Mouse (Mus musculus): Measurements from ENCODE around the gene Mcam. TPM values are rescaled to one million over a fixed set of nuclear protein-coding genes. Genes with fewer than 3 reads are reported as not detected.

Gene Mcam
- total and polyA plus RNA-seq, 2 experiments from 2014 or later: 4.4 to 14.6 TPM

DNA sequence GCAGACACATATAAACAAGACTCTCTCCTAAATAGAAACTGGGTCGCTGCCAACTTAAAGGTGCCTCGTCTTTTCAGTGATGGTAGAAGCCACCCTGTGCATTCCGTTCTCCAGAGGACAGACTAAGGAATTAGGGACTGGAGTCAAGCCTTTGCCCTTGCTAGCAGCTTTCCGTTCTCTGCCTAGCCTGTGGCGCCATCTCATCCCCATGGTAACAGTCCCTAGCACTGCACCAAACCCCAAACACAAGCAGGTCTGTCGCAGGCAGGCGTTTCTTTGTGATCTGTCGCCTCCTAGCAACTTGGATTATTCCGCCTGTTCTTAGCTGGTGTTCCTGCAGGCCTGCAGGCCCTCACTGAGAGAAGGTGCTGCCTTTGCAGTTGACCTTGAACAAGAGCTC lies 37.7 kb upstream of the Mcam start:
- peak; percentile 72 for DNase-seq (ENCODE audit: low spot score)
- 12% methylated on average over 9 of the region's 9 CpGs for WGBS
- ATAC-seq (ENCODE audit: low FRiP score): peak; percentile 67; the same call in 1 of the 2 replicates

DNA sequence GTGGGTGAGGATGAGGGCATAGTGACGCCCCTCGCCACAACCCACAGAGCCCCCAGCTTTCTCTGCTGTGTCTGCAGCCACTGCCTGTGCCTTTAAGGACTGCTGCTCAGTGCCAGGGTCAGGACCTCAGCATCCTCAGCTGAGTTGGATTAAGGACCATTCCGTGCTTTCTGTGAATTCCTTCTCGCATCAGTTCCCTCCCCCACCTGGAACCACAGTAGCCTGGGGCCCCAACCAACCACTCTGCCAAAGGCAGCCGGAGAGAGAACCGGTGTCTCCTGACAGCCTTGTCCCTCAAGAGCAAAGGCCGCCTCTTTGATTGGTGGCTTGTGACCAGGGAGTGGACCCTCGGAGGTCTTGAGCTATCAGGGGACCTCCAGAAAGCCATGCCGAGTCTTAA lies 32.8 kb upstream of the Mcam start, which contains the start of gene Mfrp:
Gene Mfrp, plus strand, starts transcription at position 240 of the 400 bp plus-strand sequence.
- no peak for TF ChIP-seq CTCF (IDR thresholded peaks at IDR 0.05)
- Histone ChIP-seq H3K27ac (ENCODE audit: low read depth, low read length) (no peak within 1 kb of the TSS), H3K36me3 (ENCODE audit: insufficient read depth, low read length) (no peaks in the 10 kb centered on the region; the same call in 1 of the 2 replicates), H3K4me2 (ENCODE audit: low read depth, low read length, poor library complexity, severe bottlenecking) (no peak within 1 kb of the TSS), H3K9ac (replicated peaks; ENCODE audit: low read length, poor library complexity, severe bottlenecking) (no peak within 1 kb of the TSS), H3K27me3 (ENCODE audit: insufficient read depth, low read length) (no peaks in the 10 kb centered on the region), H3K9me3 (ENCODE audit: low read length) (no peaks in the 10 kb centered on the region), H3K4me3 (ENCODE audit: low read depth, low read length) (no peak within 1 kb of the TSS), H3K4me1 (ENCODE audit: insufficient read depth, low read length) (peaks cover 4% of the 10 kb centered on the region; the same call in 1 of the 2 replicates)
- no peak for DNase-seq (ENCODE audit: low spot score)
- WGBS: 40% methylated on average over 9 of the region's 9 CpGs
- ATAC-seq (ENCODE audit: low FRiP score): no peak

More for the DNA sequence above, 37.7 kb upstream of the Mcam start:
- Histone ChIP-seq H3K4me2 (ENCODE audit: low read depth, low read length, poor library complexity, severe bottlenecking) (no peak overlapping the region), H3K27me3 (ENCODE audit: insufficient read depth, low read length) (no peaks in the 10 kb centered on the region), H3K4me1 (ENCODE audit: insufficient read depth, low read length) (peaks cover 6% of the 10 kb centered on the region; the same call in 1 of the 2 replicates), H3K9me3 (ENCODE audit: low read length) (no peaks in the 10 kb centered on the region), H3K9ac (replicated peaks; ENCODE audit: low read length, poor library complexity, severe bottlenecking) (no peak overlapping the region), H3K27ac (ENCODE audit: low read depth, low read length) (peak overlapping the region; percentile 59), H3K4me3 (ENCODE audit: low read depth, low read length) (no peak overlapping the region), H3K36me3 (ENCODE audit: insufficient read depth, low read length) (no peaks in the 10 kb centered on the region)
- 0 out of 2 replicates have a peak, but pooled peaks have one; percentile 8 for TF ChIP-seq CTCF (IDR thresholded peaks at IDR 0.05)

DNA sequence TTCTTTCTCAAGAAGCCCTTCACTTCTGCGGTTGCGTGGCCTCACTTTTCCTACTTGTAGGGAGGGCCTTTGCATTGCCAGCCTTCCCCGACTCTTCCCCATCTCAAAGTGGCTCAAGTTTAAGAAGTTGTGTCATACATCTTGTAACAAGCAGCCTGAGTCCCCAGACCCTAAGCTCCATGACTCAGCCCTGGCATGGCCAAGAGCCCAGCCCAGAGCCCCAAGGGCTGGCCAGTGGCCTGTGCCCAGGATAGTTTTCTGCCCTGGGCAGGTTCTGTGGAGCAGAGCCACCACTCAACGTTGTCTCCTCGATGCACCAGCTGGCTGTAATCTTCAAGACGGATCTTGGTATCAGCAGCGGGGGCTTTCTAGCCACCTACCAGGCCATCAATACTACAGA lies 29.4 kb upstream of the Mcam start:
- DNase-seq (ENCODE audit: low spot score) (no peak), ATAC-seq (ENCODE audit: low FRiP score) (no peak)
- H3K4me3 ChIP-seq (ENCODE audit: low read depth, low read length): no peak overlapping the region
- no peak overlapping the region for H3K9ac ChIP-seq (replicated peaks; ENCODE audit: low read length, poor library complexity, severe bottlenecking)
- H3K27ac ChIP-seq (ENCODE audit: low read depth, low read length): no peak overlapping the region
- H3K27me3 ChIP-seq (ENCODE audit: insufficient read depth, low read length): no peaks in the 10 kb centered on the region
- no peak overlapping the region for H3K4me2 ChIP-seq (ENCODE audit: low read depth, low read length, poor library complexity, severe bottlenecking)
- peaks cover 6% of the 10 kb centered on the region; the same call in 1 of the 2 replicates for H3K4me1 ChIP-seq (ENCODE audit: insufficient read depth, low read length)
- H3K9me3 ChIP-seq (ENCODE audit: low read length): no peaks in the 10 kb centered on the region
- H3K36me3 ChIP-seq (ENCODE audit: insufficient read depth, low read length): no peaks in the 10 kb centered on the region; the same call in 1 of the 2 replicates
- WGBS: 91% methylated on average over 7 of the region's 7 CpGs
- TF ChIP-seq CTCF (IDR thresholded peaks at IDR 0.05): no peak

DNA sequence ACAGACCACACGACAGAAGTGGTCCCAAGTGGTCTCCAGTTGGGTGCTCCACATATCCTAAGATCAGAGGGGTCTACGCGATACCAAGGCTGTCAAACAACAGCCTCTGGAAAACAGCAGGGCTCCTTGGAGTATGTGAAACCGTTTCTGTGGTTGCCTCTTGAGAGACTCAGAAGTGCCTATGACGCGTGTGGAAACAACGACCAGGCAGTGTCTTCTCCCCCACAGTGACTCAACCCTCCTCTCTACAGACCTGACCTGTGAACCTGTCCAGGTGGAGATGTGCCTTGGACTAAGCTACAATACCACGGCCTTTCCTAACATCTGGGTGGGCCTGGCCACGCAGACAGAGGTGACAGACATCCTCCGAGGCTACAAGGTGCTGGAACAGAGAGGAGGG lies 28.5 kb upstream of the Mcam start:
- Histone ChIP-seq H3K4me1 (ENCODE audit: insufficient read depth, low read length) (peaks cover 6% of the 10 kb centered on the region; the same call in 1 of the 2 replicates), H3K4me3 (ENCODE audit: low read depth, low read length) (no peak overlapping the region), H3K36me3 (ENCODE audit: insufficient read depth, low read length) (no peaks in the 10 kb centered on the region; the same call in 1 of the 2 replicates), H3K9me3 (ENCODE audit: low read length) (no peaks in the 10 kb centered on the region), H3K9ac (replicated peaks; ENCODE audit: low read length, poor library complexity, severe bottlenecking) (no peak overlapping the region), H3K4me2 (ENCODE audit: low read depth, low read length, poor library complexity, severe bottlenecking) (no peak overlapping the region), H3K27me3 (ENCODE audit: insufficient read depth, low read length) (no peaks in the 10 kb centered on the region), H3K27ac (ENCODE audit: low read depth, low read length) (no peak overlapping the region)
- no peak for TF ChIP-seq CTCF (IDR thresholded peaks at IDR 0.05)
- DNase-seq (ENCODE audit: low spot score) (no peak), ATAC-seq (ENCODE audit: low FRiP score) (no peak)
- WGBS: 88% methylated on average over 10 of the region's 10 CpGs

DNA sequence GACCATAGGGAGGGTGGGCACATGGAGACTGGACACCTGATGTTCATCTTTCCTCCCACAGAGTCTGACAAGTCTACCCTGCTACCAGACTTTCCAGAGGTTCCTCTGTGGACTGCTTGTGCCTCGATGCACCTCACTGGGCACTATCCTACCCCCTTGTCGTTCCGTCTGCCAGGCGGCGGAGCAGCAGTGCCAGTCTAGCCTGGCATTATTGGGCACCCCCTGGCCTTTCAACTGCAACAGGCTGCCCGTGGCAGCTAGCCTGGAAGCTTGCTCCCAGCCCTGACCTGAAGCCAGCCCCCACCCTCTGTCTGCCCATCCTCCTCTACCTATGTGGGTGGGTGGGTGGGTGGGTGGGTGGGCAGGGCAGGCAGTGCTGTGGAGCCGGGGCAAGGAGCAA lies 28.1 kb upstream of the Mcam start:
- TF ChIP-seq CTCF (IDR thresholded peaks at IDR 0.05): no peak
- Histone ChIP-seq H3K4me2 (ENCODE audit: low read depth, low read length, poor library complexity, severe bottlenecking) (no peak overlapping the region), H3K4me3 (ENCODE audit: low read depth, low read length) (no peak overlapping the region), H3K9me3 (ENCODE audit: low read length) (no peaks in the 10 kb centered on the region), H3K36me3 (ENCODE audit: insufficient read depth, low read length) (no peaks in the 10 kb centered on the region; the same call in 1 of the 2 replicates), H3K9ac (replicated peaks; ENCODE audit: low read length, poor library complexity, severe bottlenecking) (no peak overlapping the region), H3K27me3 (ENCODE audit: insufficient read depth, low read length) (no peaks in the 10 kb centered on the region), H3K4me1 (ENCODE audit: insufficient read depth, low read length) (peaks cover 6% of the 10 kb centered on the region; the same call in 1 of the 2 replicates), H3K27ac (ENCODE audit: low read depth, low read length) (no peak overlapping the region)
- WGBS: 77% methylated on average over 7 of the region's 7 CpGs
- DNase-seq (ENCODE audit: low spot score): no peak
- no peak for ATAC-seq (ENCODE audit: low FRiP score)

DNA sequence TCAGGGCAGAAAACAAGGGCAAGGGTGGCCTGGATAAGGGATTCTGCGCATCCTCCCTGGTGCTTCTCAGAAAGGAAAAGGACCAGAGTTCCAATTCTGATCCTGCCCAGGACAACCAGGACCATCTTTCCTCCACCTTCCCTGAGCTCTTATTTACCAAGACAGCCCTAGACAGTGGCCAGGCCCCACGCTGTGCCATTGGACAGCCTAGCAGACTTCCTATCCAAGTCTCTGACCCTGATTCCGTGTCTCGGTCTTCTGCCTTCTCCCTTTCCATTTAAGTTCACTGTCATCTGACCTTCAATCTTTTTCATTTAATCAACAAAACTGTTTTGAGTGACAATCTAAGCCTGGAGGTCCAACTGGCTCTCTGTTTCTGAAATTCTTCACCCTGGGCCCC lies 27.7 kb upstream of the Mcam start:
- Histone ChIP-seq H3K9me3 (ENCODE audit: low read length) (no peaks in the 10 kb centered on the region), H3K27me3 (ENCODE audit: insufficient read depth, low read length) (no peaks in the 10 kb centered on the region), H3K4me2 (ENCODE audit: low read depth, low read length, poor library complexity, severe bottlenecking) (no peak overlapping the region), H3K36me3 (ENCODE audit: insufficient read depth, low read length) (no peaks in the 10 kb centered on the region; the same call in 1 of the 2 replicates), H3K4me1 (ENCODE audit: insufficient read depth, low read length) (peaks cover 6% of the 10 kb centered on the region; the same call in 1 of the 2 replicates), H3K27ac (ENCODE audit: low read depth, low read length) (peak overlapping the region; percentile 14; the same call in 1 of the 2 replicates), H3K9ac (replicated peaks; ENCODE audit: low read length, poor library complexity, severe bottlenecking) (no peak overlapping the region), H3K4me3 (ENCODE audit: low read depth, low read length) (no peak overlapping the region)
- 47% methylated on average over 4 of the region's 4 CpGs for WGBS
- DNase-seq (ENCODE audit: low spot score) (no peak), ATAC-seq (ENCODE audit: low FRiP score) (no peak)
- no peak for TF ChIP-seq CTCF (IDR thresholded peaks at IDR 0.05)

Data from midbrain, postnatal 0 days (tissue).